Mouse (Mus musculus) hindbrain, embryonic 15.5 days (tissue): ENCODE results near the gene Prrt1. TPM values are rescaled to one million over a fixed set of nuclear protein-coding genes. Genes with fewer than 3 reads are reported as not detected.

ENCODE experiments used
- ATAC-seq: fragments of 200-750 bp; cut with Nextera tagmentation; 2 replicates; pipeline ENCODE4 v1.8.0; 2017; ENCODE audit warnings: low read depth, moderate number of reproducible peaks, moderate TSS enrichment; ENCODE audit not compliant: low FRiP score
- H3K27ac ChIP-seq: fragments of 300-500 bp; sonication (generic); replicated peaks from 2 replicates; pipeline ENCODE4 v1.5.1; 2015; ENCODE audit warnings: mild to moderate bottlenecking, inconsistent platforms
- H3K27me3 ChIP-seq: fragments of 300-500 bp; sonication (generic); 2 replicates; pipeline ENCODE4 v1.6.1; 2015; ENCODE audit warnings: control low read depth, inconsistent platforms
- H3K36me3 ChIP-seq: fragments of 300-500 bp; sonication (generic); 2 replicates; pipeline ENCODE4 v1.6.1; 2015; ENCODE audit warnings: control low read depth, inconsistent platforms
- H3K4me1 ChIP-seq: fragments of 300-500 bp; sonication (generic); replicated peaks from 2 replicates; pipeline ENCODE4 v1.6.1; 2015; ENCODE audit warnings: control low read depth, inconsistent platforms
- H3K4me2 ChIP-seq: fragments of 300-500 bp; sonication (generic); 2 replicates; pipeline ENCODE4 v1.6.1; 2015; ENCODE audit warnings: moderate library complexity, mild to moderate bottlenecking, inconsistent platforms
- H3K4me3 ChIP-seq: fragments of 300-500 bp; sonication (generic); 2 replicates; pipeline ENCODE4 v1.5.1; 2015; ENCODE audit warnings: mild to moderate bottlenecking, inconsistent platforms
- H3K9ac ChIP-seq: fragments of 300-500 bp; sonication (generic); 2 replicates; pipeline ENCODE4 v1.6.1; 2015; ENCODE audit warnings: inconsistent platforms
- H3K9me3 ChIP-seq: fragments of 300-500 bp; sonication (generic); 2 replicates; pipeline ENCODE4 v1.6.1; 2016; ENCODE audit warnings: control low read depth, inconsistent platforms
- WGBS: fragments of 180-500 bp; shearing (Covaris S2); methylation state at CpG from one replicate; pipeline ENCODE4 v1.1.7; 2015; 5-methylcytosine and 5-hydroxymethylcytosine counted together
- polyA plus RNA-seq: library from polyadenylated mRNA; unstranded; fragments of >200 nt; fragmentation: Nextera tagmentation; extraction: Ambion mirVana; gene quantifications from 2 replicates; pipeline ENCODE4 v1.2.1, GENCODE M21; 2015

Gene Prrt1
- polyA plus RNA-seq, 1 experiment from 2014 or later = 9.8 TPM

- Histone ChIP-seq H3K4me3 (no peak overlapping the region), H3K27ac (peak overlapping the region; percentile 98; the same call in 1 of the 2 replicates), H3K27me3 (no peaks in the 10 kb centered on the region), H3K4me1 (peaks cover 77% of the 10 kb centered on the region), H3K4me2 (peak overlapping the region; percentile 89), H3K9ac (no peak overlapping the region), H3K9me3 (no peaks in the 10 kb centered on the region), H3K36me3 (peaks cover 9% of the 10 kb centered on the region; the same call in 1 of the 2 replicates)
- ATAC-seq = no peak
- 65% methylated on average over 15 of the region's 15 CpGs for WGBS
Observed at GRCm38 (mm10) chr17:34590154-34590987, 39.0 kb upstream of the Prrt1 start.

- peaks cover 17% of the 10 kb centered on the region for H3K36me3 ChIP-seq
- H3K9ac ChIP-seq = peak within 1 kb of the TSS; percentile 95
- H3K4me2 ChIP-seq = peak within 1 kb of the TSS; percentile 89
- WGBS = 1% methylated on average over 21 of the region's 21 CpGs
- ATAC-seq = no peak
- peak within 1 kb of the TSS; percentile 85 for H3K4me3 ChIP-seq
- peaks cover 72% of the 10 kb centered on the region for H3K4me1 ChIP-seq
- no peaks in the 10 kb centered on the region for H3K27me3 ChIP-seq
- no peaks in the 10 kb centered on the region for H3K9me3 ChIP-seq
- H3K27ac ChIP-seq = peak within 1 kb of the TSS; percentile 98
Observed at GRCm38 (mm10) chr17:34591029-34591993, 38.0 kb upstream of the Prrt1 start, which contains the start of gene Pbx2. Pbx2 (plus strand) TSS chr17:34591266.

GRCm38 (mm10) chr17:34591994-34592375 is 37.3 kb upstream of the Prrt1 start:
- Histone ChIP-seq H3K4me3 (peak overlapping the region; percentile 85), H3K27me3 (no peaks in the 10 kb centered on the region), H3K4me2 (peak overlapping the region; percentile 89), H3K9me3 (no peaks in the 10 kb centered on the region), H3K9ac (peak overlapping the region; percentile 95), H3K36me3 (peaks cover 17% of the 10 kb centered on the region), H3K4me1 (peaks cover 69% of the 10 kb centered on the region), H3K27ac (peak overlapping the region; percentile 98)
- under 1% methylated on average over 27 of the region's 35 CpGs for WGBS
- peak; percentile 29 for ATAC-seq

- peak overlapping the region; percentile 89 for H3K4me2 ChIP-seq
- no peaks in the 10 kb centered on the region for H3K27me3 ChIP-seq
- peak overlapping the region; percentile 85 for H3K4me3 ChIP-seq
- H3K36me3 ChIP-seq = peaks cover 17% of the 10 kb centered on the region
- peak overlapping the region; percentile 98 for H3K27ac ChIP-seq
- WGBS = 2% methylated on average over 25 of the region's 32 CpGs
- H3K9me3 ChIP-seq = no peaks in the 10 kb centered on the region
- peaks cover 67% of the 10 kb centered on the region for H3K4me1 ChIP-seq
- peak; percentile 20; the same call in 1 of the 2 replicates for ATAC-seq
- peak overlapping the region; percentile 95 for H3K9ac ChIP-seq
Observed at GRCm38 (mm10) chr17:34592581-34593549, 36.5 kb upstream of the Prrt1 start.

- Histone ChIP-seq H3K27ac (peak overlapping the region; percentile 98), H3K36me3 (peaks cover 17% of the 10 kb centered on the region), H3K4me2 (peak overlapping the region; percentile 89), H3K9ac (peak overlapping the region; percentile 95), H3K4me1 (peaks cover 57% of the 10 kb centered on the region), H3K4me3 (peak overlapping the region; percentile 85), H3K27me3 (no peaks in the 10 kb centered on the region), H3K9me3 (no peaks in the 10 kb centered on the region)
- WGBS = 47% methylated on average over 34 of the region's 34 CpGs
- ATAC-seq = no peak
Observed at GRCm38 (mm10) chr17:34593752-34594525, 35.4 kb upstream of the Prrt1 start.

- Histone ChIP-seq H3K36me3 (peaks cover 26% of the 10 kb centered on the region), H3K27ac (no peak overlapping the region), H3K27me3 (no peaks in the 10 kb centered on the region), H3K9me3 (no peaks in the 10 kb centered on the region), H3K4me1 (peaks cover 39% of the 10 kb centered on the region), H3K9ac (no peak overlapping the region), H3K4me2 (no peak overlapping the region), H3K4me3 (no peak overlapping the region)
- WGBS = 78% methylated on average over 8 of the region's 8 CpGs
- ATAC-seq = no peak
Observed at GRCm38 (mm10) chr17:34596098-34596497, 33.2 kb upstream of the Prrt1 start.

- H3K9me3 ChIP-seq = no peaks in the 10 kb centered on the region
- ATAC-seq = no peak
- H3K4me1 ChIP-seq = peaks cover 41% of the 10 kb centered on the region
- H3K27ac ChIP-seq = no peak within 1 kb of the TSS
- no peaks in the 10 kb centered on the region for H3K27me3 ChIP-seq
- no peak within 1 kb of the TSS for H3K4me3 ChIP-seq
- 31% methylated on average over 6 of the region's 6 CpGs for WGBS
- no peak within 1 kb of the TSS for H3K9ac ChIP-seq
- H3K4me2 ChIP-seq = no peak within 1 kb of the TSS
- peaks cover 31% of the 10 kb centered on the region for H3K36me3 ChIP-seq
Observed at GRCm38 (mm10) chr17:34597566-34598095, 31.7 kb upstream of the Prrt1 start, which contains the start of gene Ager. Ager (plus strand) TSS chr17:34597862.

- WGBS = 74% methylated on average over 9 of the region's 9 CpGs
- Histone ChIP-seq H3K4me3 (no peak overlapping the region), H3K9ac (no peak overlapping the region), H3K27me3 (no peaks in the 10 kb centered on the region), H3K9me3 (no peaks in the 10 kb centered on the region), H3K36me3 (peaks cover 25% of the 10 kb centered on the region), H3K4me1 (peaks cover 29% of the 10 kb centered on the region), H3K27ac (no peak overlapping the region), H3K4me2 (no peak overlapping the region)
- no peak for ATAC-seq
Observed at GRCm38 (mm10) chr17:34599891-34600290, 29.4 kb upstream of the Prrt1 start.

- Histone ChIP-seq H3K9ac (no peak overlapping the region), H3K27ac (no peak overlapping the region), H3K9me3 (no peaks in the 10 kb centered on the region), H3K36me3 (peaks cover 14% of the 10 kb centered on the region), H3K27me3 (no peaks in the 10 kb centered on the region), H3K4me3 (peak overlapping the region; percentile 58; the same call in 1 of the 2 replicates), H3K4me2 (peak overlapping the region; percentile 85), H3K4me1 (peaks cover 30% of the 10 kb centered on the region)
- WGBS = 89% methylated on average over 12 of the region's 12 CpGs
- ATAC-seq = no peak
Observed at GRCm38 (mm10) chr17:34601796-34602195, 27.5 kb upstream of the Prrt1 start.

GRCm38 (mm10) chr17:34603375-34604060 is 25.8 kb upstream of the Prrt1 start, which contains the start of gene Rnf5:
Rnf5 (minus strand) TSS chr17:34603690.
- Histone ChIP-seq H3K27me3 (no peaks in the 10 kb centered on the region), H3K4me3 (peak within 1 kb of the TSS; percentile 67), H3K27ac (peak within 1 kb of the TSS; percentile 95), H3K36me3 (peaks cover 14% of the 10 kb centered on the region), H3K4me1 (peaks cover 47% of the 10 kb centered on the region), H3K9me3 (no peaks in the 10 kb centered on the region), H3K4me2 (peak within 1 kb of the TSS; percentile 92), H3K9ac (peak within 1 kb of the TSS; percentile 87)
- peak; percentile 94 for ATAC-seq
- WGBS = under 1% methylated on average over 30 of the region's 30 CpGs
